Mouse (Mus musculus): ENCODE measurements at regions not wholly inside any gene's neighbourhood (a gene's known extent, or its start where the extent isn't known, plus 50 kb on each side); places are given as distances from the start of the nearest gene placed in this dataset.

- no peak for TF ChIP-seq CTCF (IDR thresholded peaks at IDR 0.05; ENCODE audit: low read depth)
- no peak for TF ChIP-seq EP300 (IDR thresholded peaks at IDR 0.05; ENCODE audit: low read depth)
Measured at GRCm38 (mm10) chr6:101482635-101483465, 105.2 kb upstream of the Pdzrn3 start.
